Mouse (Mus musculus): Measurements from ENCODE around the gene Disp1.
A peak's percentile ranks its signal among the peaks of the same experiment; 100 is the strongest.

Disp1 gene

DNA sequence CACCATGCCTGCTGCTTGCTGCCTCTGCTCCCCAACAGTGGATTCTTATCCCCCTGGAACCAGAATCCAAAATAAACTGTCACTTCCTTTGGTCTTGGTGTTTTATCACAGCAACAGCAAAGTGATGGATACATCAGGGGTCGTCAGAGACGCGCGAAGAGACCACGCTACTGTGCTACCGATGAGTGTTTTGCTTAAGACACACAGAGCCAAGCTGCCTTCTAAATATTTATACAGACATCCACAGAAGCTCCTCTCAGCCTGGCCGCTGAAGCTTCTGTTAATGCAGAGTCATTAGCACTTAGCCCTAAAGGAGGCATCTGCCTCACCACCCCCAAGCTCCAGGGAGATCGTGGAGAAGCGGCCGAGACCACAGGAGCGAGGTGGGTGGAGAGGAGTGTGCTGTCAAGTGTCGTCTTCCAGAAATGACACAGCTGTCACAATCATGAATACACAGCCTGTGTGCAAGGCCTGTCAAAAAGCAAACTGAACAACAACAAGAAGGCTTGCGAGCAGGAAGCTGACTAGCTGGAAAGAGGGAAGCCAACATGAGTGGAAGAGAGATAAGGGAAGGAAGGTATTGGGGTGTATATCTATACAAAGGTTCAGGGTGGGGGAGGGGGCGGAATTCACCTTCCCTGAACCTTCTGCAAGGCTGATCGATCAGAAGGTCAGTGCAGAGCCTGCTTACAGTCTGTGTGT lies 146.1 kb downstream of the Disp1 start:
- DNase-seq = no peak

DNA sequence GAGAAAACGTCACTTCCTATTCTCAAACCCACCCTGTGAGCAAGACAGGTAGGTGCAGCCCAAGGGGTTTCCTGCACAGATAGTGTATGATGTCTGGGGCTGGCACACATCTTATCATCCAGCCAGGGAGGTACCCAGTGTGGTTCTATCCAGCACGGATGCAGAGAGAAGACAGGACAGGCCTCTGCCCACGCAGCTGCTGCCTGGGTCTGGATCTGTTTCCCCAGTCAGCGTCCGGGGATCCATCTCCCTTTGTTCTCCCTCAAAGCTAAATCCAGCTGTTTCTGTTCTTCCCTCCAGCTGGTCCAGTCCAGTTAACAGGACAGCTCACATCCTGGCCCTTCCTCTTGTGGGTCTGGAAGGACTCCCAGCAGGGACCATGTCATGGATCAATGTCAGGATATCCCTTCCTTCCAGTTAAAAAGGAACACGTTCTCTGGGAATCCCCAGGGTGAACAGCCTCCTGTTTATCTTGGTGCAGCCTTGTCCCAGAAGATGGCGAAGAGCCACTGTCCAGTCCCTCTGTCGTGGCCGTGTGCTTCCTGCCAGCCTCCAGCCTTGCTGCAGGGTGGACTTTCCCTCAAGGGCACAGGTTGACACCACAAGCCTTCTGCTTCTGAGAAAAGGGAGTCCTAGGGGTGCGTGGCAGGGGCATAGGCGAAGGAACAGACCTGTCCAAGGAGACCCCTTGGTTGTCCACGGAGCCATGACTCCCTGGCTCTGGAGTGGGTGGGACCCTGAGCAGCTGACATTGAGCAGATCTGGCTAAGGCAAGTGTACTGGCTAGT lies 148.9 kb downstream of the Disp1 start:
- DNase-seq = peak; percentile 58 to 66

- no peak for DNase-seq
Measured at GRCm38 (mm10) chr1:183069954-183070649, 151.2 kb downstream of the Disp1 start.

- no peak for DNase-seq
Measured at GRCm38 (mm10) chr1:183067807-183068206, 153.5 kb downstream of the Disp1 start.

- DNase-seq = no peak
Measured at GRCm38 (mm10) chr1:183066981-183067380, 154.3 kb downstream of the Disp1 start.

- DNase-seq = no peak
Measured at GRCm38 (mm10) chr1:183060611-183061010, 160.7 kb downstream of the Disp1 start.

GRCm38 (mm10) chr1:183056289-183056655 lies 165.1 kb downstream of the Disp1 start:
- DNase-seq = no peak

- DNase-seq = peak; percentile 34 to 63
Measured at GRCm38 (mm10) chr1:183055608-183056288, 165.6 kb downstream of the Disp1 start.

DNA sequence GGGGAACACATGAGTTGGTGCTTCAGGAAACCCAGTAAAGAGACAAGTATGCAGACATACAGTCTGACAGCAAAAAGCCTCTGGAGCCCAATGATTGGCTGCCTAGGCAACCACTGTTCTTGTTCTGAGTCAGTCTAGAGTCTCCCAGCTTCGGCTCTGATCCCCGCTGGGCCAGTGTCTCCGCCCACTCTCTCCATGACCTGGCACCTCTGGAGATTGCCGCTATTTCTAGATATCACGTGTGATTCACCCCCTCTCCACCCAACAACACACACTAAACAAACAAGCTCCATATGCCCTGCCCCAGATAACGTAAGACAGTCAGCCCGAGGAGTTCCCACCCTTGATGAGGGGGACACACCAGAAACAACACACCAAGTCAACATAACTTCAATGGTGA lies 168.7 kb downstream of the Disp1 start:
- no peak for DNase-seq

DNA sequence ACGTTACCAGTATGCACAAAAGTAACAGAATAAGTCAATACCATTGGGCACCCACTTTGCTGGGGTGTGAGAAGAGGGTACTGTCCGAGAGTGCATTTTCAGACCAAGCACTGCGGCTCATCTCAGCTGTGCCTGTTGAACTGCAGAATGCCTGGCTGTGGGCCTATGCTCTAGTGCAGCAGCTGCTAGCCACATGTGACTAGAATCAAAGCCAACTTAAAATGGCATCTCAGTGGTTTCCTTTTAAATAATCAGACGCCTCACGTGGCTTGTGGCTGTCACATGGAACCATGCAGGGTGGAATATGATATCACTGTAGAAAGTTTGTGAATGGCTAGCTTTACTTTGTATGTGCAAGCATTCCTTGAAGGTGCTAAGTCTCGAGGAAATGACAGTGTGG lies 172.0 kb downstream of the Disp1 start:
- DNase-seq = no peak

DNA sequence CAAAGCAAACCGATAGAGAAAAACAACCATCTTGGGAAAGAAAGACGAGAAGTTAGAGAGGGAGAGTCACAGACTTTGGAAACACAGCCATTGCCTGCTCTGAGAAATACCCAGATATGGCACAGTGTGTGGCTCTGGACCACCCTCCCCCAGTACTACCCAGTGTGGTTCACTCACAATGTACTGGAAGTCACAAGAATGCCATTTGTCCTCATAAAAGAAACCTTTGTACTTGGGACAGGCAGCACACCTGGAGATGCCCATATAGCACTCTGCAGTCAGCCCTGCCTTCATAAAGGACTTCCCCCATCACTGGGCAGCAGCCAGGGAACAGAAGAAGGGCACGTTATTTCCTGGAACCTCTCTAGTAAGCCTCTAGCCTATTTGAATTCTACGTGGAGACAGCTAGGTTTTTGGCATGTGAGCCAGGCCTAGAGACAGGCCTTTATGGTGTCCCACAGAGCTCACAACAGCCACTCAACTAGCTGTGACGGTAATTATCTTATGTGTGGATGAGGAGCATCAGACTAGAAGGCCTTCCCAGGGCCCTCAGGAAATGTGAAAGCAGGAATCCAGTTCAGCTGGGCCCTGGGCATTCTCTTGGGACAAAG lies 173.3 kb downstream of the Disp1 start:
- no peak for DNase-seq

GRCm38 (mm10) chr1:183047191-183047912 lies 174.0 kb downstream of the Disp1 start:
- DNase-seq = peak; percentile 68 to 78

DNA sequence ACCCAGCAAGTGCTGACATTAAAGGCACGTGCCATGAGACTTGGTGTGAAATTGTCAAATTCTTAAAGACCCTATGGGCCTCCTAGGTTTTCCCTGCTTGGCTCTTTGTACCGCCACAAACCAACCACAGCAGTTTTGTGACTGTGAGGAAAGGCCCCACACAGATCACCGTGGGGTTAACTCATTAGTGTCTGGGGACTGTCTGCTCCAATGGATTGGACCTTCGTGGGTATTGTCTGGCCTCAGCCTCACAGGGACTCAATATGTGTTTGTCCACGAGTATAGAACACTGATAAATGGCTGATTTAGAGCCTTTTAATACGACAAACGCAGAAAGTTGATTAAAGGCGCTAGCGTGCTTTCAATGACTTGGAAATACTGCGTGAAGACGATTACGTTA lies 175.2 kb downstream of the Disp1 start:
- no peak for DNase-seq

DNA sequence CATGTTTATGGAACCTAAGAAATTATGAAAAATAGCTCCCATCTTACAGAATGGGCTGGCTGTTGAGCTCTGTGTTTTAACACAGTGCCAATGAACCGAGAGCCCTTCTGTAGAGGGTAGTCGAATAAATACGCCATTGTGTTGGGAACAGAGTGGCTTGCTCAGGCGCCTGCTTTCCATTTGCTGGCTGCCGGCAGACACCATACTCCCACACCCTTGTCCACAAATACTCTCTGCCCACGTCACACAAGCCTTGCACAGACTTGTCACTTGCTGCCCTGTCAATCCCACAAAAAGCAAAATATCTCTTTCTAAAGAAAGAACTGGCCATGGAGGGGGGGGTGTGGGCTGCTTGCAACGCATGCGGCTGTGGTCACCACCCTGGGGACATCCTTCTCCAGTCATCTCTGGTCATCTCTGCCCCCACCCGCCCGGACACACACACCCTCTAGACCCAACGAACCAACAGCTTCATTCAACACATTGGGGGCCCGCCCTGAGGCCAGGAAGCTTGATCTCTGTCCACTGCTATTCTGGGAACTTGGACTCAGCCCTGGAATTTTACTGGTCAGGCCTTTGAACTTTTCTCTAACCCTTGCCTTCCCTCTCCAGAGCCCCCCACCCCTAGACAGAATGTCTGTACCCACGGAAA lies 178.0 kb downstream of the Disp1 start:
- DNase-seq = no peak

DNA sequence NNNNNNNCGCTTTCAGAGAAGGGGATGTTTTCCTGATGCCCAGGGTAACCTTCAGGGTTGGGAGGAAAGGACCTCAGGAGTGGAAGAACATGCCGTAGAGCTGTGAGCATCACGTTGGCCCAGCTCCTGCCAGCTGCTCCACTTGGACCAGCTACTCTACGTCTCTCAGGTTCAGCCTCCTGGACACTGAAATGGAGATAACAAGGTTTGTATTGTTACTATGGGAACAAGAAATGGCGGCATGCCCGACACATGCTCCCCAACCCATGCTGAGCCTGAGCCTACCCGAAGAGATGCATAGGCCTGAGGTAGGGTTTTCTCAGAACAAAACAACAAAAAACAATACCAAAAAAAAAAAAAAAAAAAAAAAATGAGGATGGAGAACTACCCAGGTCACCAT lies 179.6 kb downstream of the Disp1 start:
- no peak for DNase-seq

DNA sequence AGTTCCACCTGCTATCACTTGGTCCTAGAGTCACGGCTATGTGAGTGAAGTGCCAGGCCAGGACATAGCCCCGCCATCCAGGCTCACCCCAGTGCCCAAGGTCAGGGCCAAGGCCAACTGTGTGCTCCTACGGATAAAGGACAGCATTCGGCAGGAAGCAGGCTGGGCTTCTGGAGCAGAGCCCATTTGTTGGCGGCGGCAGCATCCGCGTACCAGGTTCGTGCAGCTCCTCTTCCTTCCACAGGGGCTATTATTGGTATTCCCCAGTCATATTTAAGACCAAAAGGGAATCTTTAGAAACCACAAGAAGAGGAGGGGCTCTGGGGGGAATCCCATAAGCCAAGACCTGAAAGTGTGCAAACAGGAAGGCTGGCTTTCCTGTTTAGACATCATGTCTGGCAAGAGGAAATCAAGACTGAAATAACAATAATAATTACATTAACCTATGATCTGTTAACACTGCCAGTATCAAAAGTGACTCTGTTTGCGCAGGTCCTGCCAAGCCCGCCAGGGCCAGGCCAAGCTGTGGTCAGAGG lies 180.4 kb downstream of the Disp1 start:
- DNase-seq = peak; percentile 33 to 48

GRCm38 (mm10) chr1:183039881-183040708 lies 181.2 kb downstream of the Disp1 start:
- no peak for DNase-seq

DNA sequence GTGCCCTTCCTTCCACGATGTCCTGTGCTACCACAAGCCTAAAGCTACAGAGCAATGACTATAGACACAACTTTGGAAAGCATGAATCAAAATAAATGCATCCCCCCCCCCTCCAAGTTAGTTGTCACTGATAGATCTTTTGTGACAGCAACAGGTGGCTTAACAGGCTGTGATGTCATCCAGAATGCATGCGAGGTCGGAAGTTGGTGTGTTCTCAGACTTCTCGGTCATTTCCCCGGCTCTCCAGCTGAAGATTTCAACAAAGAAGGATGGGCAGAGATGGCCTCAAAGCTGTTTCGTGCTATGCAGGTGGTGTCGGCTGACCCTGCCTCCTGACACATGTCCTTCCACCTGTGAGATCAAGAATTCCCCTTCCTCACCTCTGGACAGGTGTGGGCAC lies 181.9 kb downstream of the Disp1 start:
- no peak for DNase-seq

All from kidney, adult 8-10 months (tissue).